Mouse (Mus musculus) heart, postnatal 4 days (tissue): ENCODE data around the gene Epb41. TPM values are rescaled to one million over a fixed set of nuclear protein-coding genes. Genes with fewer than 3 reads are reported as not detected.

ENCODE experiments used
- DNase-seq: peaks from one replicate; pipeline ENCODE4 v3.0.0; 2021
- total RNA-seq, 2 experiments: library from RNA; stranded (reverse); gene quantifications; 2 replicates each; pipeline ENCODE4 v1.2.3; 2021

Gene Epb41
- total RNA-seq, 2 experiments from 2014 or later, result 88.1 to 142 TPM

- DNase-seq, result peak; percentile 47
Observed at GRCm38 (mm10) chr4:132074077-132074932, 816 bp downstream of the Epb41 start, which contains the start of gene Gm10300. Gene Gm10300, plus strand, starts transcription at chr4:132074697.

GRCm38 (mm10) chr4:132072946-132073345 lies 2.2 kb downstream of the Epb41 start:
- DNase-seq, result peak; percentile 71

- DNase-seq, result no peak
Observed at GRCm38 (mm10) chr4:132072156-132072555, 3.0 kb downstream of the Epb41 start.

GRCm38 (mm10) chr4:132071674-132072073 lies 3.4 kb downstream of the Epb41 start:
- no peak for DNase-seq

DNA sequence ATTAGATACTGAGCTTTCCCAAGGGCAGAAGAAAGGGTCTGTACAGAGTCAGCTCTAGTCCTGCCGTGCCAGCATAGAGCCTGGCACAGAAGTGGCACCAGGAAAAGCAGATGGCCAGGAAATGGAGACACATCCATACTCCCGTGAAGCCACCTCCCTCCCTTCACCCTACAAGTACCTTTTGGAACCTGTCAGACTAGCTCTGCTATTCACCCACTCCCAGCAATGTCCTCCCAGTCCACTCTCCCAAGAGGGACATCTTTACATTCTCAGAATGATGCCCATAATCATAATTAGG lies 7.2 kb downstream of the Epb41 start:
- DNase-seq, result no peak

DNA sequence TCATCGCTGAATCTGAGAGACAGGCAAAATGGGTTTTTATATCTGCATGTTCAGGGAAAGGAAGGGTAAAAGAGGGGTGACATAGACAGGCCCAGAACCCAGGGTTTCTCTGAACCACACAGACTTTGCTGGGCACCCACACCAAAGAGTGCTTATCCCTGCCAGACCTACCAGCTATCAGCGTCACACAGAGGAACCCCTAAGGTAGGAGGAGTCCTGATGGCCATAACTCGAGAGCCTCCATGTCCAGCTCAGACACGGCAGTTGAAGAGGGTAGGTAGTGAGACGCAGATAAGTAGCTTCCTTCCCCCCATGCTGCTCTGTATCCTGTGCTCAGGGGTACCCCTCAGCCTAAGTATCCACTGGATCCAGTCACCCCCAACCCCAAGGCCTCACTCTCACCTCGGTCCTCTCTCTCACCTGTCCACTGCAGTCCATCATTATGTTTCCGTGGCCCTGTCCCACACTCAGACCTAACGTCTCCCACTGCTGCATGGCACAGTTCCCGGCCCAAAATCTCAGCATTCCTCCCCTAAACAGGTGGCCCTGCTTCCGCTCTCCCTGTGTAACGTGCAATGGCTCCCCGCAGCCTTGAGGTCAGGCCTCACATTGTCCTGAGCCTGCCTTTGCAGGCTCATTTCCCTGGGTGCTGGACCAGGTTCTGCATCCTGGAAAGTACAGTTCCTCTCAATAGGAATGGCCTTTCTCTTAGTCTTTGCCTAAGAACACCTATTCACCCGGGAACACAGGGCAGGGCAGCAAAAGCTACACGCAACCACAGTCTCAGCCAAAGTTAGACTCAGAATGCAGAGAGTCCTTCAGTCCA lies 7.8 kb downstream of the Epb41 start:
- DNase-seq, result no peak

DNA sequence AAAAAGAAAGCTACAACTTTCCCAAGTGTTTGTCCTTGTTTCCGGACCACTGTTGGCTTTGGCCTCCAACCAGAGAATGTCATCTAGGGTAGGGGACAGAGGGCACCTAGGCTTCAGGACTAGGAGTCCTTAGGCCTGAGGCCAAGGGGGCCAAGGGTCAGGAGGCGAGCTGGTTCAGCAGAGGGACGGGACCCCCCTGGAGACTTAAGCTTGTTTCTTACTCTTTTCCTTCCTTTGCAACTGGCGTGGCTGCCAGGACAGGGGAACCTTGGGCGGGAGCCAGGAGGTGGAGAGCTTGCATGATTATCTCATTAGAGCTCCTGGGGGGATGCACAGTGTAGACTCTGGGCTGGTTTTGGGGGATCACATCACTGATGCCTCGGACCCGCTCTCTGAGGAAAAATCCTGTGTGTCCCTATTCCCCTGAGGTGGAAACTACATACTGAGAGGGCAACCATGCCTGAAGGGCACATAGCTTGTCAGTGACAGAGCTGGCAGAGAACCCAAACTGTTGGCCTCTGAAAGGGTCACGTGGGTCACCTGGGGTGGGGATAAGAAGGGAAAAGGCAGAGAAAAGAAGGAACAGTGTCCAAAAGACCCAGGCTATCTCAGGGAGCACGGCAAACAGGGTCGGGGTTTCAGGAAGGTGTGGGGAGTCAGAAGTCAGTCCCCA lies 8.9 kb downstream of the Epb41 start:
- DNase-seq, result peak; percentile 73

DNA sequence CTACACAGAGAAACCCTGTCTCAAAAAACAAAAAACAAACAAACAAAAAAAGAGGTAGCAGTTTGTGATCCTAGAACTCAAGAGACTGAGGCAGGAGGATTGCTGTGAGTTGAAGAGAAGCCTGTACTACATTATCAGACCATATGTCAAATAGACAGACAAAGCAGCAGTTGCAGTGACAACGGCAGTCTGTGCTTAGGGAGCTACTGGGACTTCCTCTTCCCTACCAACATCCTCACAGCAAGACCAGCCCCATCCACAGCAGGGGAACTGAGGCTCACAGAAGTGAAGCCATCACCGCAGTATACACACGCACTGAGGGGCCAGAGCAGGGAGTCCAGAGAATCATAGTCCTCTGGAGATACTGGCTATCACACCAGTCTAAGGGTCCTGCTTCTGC lies 9.5 kb downstream of the Epb41 start:
- no peak for DNase-seq

DNA sequence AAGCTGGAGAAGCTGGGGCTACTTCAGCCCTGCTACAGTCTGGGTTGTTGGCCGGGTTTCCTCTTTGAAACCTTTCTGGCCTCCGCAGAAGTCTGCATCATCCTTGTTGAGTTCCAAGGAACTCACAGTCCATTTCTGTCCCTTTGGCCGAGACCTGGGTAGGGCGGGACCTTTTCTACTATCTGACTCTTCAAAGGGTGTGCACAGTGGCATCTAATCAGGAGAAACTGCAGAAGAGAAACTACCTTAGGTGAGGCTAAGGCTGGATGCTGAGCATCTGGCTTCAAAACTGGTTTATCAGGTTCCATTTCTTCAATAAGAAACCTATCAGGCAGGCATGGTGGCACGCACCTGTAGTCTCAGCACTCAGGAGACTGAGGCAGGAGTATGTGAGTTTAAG lies 10.6 kb downstream of the Epb41 start:
- no peak for DNase-seq

- no peak for DNase-seq
Observed at GRCm38 (mm10) chr4:132062934-132063884, 11.9 kb downstream of the Epb41 start.

DNA sequence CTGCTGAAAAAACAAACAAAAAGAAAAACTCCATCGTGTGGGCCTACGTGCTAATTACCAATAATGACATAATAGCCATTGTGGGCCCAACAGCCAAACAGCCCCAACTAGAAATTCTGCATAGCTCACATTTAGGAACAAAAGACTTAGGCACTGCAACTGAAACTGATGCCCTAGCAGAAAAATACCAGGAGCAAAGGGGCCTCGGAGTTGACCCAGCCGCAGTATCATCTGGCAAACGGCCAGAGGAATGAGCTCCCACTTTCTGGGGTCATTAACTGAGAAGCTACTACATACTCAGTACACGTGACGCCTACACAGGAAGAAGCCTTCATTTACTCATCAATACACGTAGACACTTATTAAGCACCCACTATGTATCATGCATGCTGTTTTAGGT lies 12.8 kb downstream of the Epb41 start:
- DNase-seq, result no peak

- no peak for DNase-seq
Observed at GRCm38 (mm10) chr4:132060040-132060832, 14.9 kb downstream of the Epb41 start.

GRCm38 (mm10) chr4:132059541-132059940 lies 15.6 kb downstream of the Epb41 start:
- no peak for DNase-seq

DNA sequence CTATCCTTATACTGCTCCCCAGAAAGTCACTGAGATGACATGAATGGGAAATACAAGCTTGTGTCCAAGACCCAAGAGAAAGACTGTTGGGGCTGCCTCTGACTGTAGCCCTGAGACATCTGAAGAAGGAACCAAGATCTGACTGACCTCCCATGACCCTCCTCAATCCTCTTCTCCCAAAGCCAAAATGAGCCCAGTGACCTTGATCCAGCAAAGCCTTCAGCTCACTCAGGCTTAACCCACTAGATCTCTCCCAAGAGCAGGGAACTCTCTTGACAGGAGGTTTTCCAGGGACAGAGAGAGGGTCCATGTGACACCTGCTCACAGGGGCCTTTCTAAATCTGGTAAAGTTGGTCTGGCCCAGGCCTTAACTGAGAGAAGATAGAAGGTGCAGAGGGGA lies 17.8 kb downstream of the Epb41 start:
- no peak for DNase-seq

- no peak for DNase-seq
Observed at GRCm38 (mm10) chr4:132051321-132052275, 23.5 kb downstream of the Epb41 start.

- DNase-seq, result no peak
Observed at GRCm38 (mm10) chr4:132049549-132050200, 25.4 kb downstream of the Epb41 start.

- DNase-seq, result peak; percentile 88
Observed at GRCm38 (mm10) chr4:132048995-132049404, 26.1 kb downstream of the Epb41 start.

DNA sequence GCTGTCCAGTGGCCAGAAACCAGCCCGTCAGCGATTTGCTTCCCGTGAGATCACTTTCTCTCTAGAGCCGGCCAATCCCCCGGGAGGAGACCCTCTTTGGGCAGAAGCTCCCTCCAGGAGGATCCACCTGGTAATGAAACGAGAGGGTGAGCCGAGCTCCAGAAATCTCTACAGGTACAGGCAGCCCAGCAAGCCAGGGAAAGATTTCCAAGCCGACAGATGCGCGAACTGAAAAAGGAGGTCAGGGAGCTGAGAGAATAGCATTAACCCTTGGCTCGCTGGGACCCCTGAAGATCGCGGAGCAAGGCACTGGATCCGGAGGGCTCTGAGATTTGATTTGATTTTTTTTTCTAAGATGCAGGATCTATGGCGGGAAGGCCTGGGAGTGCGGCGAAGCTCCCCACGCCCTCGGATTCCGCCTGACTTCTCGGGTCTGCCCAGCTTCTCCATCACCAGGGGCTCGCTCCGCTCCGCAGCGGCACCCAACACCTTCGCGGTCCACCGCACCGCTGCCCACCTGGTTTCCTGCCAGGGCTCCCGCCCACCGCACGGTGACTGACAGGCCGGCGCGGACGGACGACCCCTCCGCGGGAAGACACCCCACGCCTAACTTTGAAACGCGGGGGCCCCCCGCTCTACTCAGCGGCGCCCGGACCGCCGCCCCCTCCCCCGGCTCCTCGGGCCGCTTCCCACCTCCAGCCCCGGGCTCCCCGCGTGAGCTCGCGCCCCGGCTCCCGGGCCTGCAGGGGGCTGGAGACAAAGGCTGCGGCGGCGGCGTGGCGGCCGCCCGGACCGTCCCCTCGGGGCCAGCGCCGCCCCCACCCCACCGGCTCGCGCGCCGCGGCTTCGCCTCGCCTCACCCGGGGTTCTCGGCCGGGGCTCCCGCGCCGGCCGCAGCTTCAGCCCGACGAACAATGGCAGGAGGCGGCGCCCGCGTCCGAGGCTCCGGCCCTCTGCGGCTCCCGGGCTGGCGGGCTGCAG lies 26.8 kb downstream of the Epb41 start:
- DNase-seq, result peak; percentile 45
